Mouse (Mus musculus) spleen, postnatal 14 days (tissue): Measurements from ENCODE around the gene Zscan4-ps1.
"Not testable (repeated sequence)": the region's sequence is repeated elsewhere in the genome, so short reads cannot be mapped to it uniquely, and the experiment has no call there.

Experiments
- DNase-seq, 2 experiments: peaks; one replicate each; pipeline ENCODE4 v3.0.0; 2021 to 2022; ENCODE audit warnings: low spot score in 2 of 2

Zscan4-ps1 gene

DNA sequence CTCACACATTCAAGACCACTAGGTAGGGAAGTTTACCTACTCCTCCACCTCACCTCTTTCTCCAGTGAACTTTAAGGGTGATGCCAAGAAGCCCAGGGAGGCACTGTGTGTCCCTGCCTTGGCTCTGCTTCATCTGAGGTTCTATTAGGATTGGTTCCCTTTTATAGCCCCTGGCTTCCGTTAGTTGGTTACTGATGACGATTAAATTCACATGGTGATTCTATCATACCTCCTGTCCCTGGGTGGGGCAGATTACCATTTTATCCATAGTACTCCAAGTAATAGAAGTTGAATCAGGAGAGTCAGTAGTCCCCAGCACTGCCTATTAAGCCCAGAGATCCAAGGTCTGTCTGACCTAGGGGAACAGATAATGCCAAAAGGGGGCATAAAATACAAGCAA, at the start of gene Zscan4-ps1:
TSS of gene Zscan4-ps1 (minus strand) at position 101 of the 400 bp plus-strand sequence.
- not testable (repeated sequence) for DNase-seq
